Mouse (Mus musculus) NIH3T3 (cell line): Measurements from ENCODE around the gene Banf1.
A peak's percentile ranks its signal among the peaks of the same experiment; 100 is the strongest.
"Not testable (repeated sequence)": the region's sequence is repeated elsewhere in the genome, so short reads cannot be mapped to it uniquely, and the experiment has no call there.

Experiments
- DNase-seq: peaks from one replicate; pipeline ENCODE4 v3.0.0-alpha.2; 2012; ENCODE audit warnings: low read depth

Gene Banf1

DNA sequence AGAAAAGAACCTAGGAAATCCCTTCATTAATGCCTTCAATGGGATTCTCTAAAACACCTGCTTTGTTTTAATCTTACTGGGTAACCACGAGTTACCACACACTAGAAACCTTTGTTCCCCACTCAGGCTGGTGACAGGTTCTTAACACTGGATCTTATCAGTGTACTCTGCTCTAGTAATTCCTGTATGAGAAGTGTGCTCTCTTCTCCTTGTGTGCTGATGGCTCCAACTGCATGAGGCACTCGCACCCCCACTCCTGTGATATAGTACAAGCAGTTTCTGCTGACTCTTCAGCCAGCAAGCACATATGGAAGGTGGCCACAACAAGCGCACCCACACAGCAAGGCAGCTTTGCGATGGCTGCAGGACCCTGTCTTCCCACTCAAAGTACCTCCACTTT is 7.2 kb upstream of the Banf1 start:
- DNase-seq, result no peak

DNA sequence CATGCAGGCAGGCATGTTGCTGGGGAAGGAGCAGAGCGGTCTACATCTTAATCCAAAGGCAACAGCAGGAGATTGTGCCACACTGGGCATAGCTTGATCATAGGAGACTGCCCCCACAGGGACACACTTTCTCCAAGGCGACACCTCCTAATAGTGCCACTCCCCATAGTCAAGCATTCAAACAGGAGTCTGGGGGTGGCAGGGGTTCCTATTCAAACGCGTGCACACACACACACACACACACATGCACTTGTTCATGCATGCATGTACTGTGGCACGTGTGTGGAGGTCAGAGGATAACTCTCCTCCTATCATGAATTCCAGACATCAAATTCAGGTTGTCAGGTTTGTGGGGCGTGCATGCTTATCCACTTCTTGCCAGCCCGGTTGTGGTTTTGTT is 5.8 kb upstream of the Banf1 start:
- DNase-seq, result no peak

DNA sequence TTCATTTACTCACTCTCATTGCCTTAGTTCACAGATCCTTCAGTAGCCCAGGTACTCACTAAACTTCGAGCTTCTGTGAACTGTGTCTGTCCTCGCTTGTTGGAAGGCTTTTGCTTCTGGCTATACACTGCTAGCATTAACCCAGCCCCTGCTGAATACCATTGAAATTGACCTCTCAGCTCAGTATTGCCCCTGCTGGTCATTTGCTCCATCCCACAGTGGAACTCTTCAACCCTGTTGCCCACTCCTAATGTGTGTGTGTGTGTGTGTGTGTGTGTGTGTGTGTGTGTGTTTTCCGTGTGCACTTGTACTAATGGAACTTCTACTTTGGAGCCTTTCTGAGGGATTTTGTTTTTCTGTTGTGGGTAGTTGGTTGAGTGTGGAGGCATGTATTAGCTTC is 4.0 kb upstream of the Banf1 start:
- DNase-seq, result peak; percentile 50

DNA sequence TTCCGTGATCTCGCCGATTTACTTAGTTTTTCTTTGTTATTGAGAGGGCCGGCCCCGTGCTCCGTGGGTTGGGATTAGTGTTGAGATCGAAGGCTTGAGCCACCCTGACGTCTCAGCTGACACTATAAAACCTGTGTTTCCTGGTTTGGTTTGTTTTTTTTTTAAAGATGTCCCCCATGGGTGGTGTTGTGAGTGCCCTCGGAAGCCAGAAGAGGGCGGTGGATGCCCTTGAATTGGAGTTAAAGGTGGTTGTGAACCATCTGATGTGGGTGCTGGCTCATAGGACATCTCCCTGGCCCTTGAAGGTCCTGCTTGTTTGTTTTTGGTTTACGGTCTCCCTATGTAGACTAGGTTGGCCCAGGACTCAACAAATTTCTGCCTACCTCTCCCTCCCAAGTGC is 487 bp upstream of the Banf1 start:
- peak; percentile 66 for DNase-seq

DNA sequence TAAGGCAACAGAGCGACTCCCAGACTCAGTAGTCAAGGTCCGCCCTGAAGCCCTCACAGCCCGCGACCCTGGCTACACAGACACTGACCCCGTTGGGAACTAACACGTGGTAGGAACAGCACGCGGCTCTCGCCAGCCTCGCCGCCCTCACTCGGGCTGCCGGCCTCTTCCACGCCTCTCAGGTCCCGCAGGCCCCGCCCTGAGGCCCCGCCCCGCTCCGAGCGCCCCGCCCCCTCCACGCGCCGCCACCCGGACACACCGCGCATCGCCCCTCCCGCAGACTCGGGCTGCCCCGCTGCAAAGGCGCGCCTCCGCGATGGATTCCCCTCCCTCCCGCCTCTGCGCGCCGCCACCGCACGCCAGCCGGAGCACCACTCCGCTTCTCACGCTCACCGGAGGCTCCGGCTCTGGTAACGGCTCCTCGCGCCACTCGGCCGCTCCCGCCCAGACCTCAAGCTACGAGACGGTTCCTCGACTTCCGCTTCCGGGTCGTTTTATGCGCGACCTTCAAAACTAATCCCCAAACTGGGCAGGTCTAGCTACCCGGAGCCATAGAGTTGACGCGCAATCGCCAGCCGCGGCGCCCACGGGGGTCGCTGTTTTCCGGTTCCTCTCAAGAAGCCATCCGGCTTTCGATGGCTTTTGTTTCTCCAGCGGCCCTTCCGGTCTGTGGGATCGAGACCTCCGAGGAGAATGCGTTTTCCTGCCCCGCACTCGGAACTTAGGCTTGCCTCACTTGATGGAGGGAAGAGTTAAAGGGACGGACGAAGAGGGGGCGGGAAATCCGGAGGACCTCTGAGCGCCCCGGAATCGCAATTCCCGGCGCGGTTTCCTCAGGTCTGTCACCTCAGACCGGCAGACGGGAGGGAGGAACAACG is 554 bp downstream of the Banf1 start, which contains the start of gene Eif1ad:
Gene Eif1ad, plus strand, starts transcription at position 567 of the 878 bp plus-strand sequence.
- DNase-seq, result peak; percentile 98

DNA sequence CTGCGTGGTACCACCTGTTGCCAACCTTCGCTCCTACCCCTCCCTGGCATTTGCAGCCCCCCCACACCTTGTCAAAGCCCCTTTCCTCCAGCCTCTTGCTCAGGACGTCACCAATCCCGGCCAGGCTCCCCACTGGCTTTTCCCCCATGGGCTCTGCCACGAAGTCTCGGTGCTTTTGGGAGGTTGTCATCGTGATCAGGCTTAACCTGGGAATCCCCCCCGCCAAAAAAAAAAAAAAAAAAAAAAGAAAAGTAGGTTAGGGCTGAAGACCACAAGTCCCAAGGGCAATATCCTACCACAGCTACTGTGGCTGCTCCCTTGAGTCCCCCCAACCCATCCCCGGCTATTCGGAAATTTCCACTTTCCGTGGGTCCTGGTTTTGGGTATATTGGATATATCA is 1.2 kb downstream of the Banf1 start:
- no peak for DNase-seq

DNA sequence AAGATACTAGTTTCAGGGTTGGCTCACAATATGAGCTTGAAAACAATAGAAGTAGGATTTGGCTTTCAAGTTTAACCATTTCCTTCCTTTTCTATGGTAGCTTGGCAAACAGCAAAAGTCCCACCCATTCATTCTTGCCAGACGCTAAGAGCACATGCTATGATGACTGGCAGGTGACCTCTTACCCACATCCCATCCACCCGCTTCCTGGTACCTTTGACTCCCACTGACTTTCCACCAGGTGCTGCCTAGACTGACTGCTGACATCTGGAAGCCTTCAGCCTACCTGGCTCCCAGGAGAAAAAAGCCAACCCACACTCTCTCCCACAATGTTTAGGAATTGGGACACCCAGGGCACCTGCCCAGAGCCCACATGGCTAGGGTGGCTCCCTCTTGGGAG is 2.8 kb downstream of the Banf1 start:
- DNase-seq, result no peak

DNA sequence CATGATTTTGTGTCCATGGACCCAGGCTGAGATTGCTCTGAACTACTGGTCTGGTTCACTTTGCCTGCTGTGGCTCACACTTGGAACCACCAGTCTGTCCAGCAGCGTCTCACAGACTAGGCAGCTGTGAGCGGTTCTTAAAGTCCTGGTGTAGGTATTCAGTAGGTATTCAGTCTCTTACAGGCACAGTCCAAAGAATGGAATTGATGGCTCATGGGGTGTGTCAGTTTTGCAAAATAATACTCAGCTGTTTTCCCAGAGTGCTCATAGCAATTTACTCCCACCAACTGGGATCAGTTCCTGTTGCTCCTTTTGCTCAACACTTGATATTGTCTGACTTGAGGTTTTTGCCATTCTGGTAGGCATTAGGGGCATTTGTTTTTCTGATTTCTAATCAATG is 4.8 kb downstream of the Banf1 start:
- no peak for DNase-seq

DNA sequence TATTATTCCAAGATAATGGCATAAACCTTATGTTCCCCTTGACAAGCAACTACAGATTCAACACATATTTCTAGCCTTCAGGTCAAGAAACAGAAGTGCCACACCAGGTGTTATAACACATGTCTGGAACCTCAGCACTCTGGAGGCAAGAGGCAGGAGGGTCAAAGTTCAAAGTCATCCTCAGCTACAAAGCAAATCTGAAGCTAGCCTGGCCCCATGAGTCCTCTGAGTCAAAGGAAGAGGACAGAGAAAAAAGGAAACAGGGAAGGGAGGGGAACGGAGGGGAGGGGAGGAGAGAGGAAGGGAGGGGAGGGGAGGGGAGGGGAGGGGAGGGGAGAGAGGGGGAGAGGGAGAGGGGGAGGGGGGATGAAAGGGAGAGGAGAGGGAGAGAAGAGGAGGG is 10.9 kb downstream of the Banf1 start:
- no peak for DNase-seq

DNA sequence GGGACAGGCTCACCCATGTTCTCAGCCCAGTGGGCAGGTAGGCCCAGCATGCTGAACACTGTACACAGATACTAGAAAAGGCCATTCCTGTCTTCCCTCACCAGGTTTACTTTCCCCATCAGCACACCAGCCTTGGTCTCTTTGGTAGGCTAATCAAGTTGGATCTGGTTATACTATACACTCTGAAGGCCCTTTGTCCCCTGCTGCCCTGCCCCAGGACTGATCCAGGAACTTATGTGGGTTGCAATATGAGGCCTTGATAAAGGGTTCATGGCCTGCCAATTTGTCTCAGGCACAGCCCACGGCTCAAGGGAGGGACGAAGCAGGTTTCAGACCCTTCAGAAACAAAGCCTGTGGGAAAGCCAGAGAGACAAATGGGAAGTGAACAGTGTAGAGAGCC is 13.4 kb downstream of the Banf1 start:
- no peak for DNase-seq

DNA sequence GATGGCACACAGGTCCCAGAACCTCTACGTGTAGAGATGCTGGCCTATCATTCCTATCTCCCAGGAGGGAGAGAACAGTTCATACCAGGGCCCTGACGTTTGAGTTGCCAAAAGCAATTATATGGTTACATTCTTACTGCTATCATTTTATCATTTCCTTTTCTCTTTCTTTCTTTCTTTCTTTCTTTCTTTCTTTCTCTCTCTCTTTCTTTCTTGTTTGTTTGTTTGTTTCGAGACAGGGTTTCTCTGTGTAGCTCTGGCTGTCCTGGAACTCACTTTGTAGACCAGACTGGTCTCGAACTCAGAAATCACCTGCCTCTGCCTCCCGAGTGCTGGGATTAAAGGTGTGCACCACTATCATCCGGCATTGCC is 17.5 kb downstream of the Banf1 start, which contains the start of gene Cst6:
Gene Cst6, minus strand, starts transcription at position 73 of the 372 bp plus-strand sequence.
- DNase-seq, result not testable (repeated sequence)

DNA sequence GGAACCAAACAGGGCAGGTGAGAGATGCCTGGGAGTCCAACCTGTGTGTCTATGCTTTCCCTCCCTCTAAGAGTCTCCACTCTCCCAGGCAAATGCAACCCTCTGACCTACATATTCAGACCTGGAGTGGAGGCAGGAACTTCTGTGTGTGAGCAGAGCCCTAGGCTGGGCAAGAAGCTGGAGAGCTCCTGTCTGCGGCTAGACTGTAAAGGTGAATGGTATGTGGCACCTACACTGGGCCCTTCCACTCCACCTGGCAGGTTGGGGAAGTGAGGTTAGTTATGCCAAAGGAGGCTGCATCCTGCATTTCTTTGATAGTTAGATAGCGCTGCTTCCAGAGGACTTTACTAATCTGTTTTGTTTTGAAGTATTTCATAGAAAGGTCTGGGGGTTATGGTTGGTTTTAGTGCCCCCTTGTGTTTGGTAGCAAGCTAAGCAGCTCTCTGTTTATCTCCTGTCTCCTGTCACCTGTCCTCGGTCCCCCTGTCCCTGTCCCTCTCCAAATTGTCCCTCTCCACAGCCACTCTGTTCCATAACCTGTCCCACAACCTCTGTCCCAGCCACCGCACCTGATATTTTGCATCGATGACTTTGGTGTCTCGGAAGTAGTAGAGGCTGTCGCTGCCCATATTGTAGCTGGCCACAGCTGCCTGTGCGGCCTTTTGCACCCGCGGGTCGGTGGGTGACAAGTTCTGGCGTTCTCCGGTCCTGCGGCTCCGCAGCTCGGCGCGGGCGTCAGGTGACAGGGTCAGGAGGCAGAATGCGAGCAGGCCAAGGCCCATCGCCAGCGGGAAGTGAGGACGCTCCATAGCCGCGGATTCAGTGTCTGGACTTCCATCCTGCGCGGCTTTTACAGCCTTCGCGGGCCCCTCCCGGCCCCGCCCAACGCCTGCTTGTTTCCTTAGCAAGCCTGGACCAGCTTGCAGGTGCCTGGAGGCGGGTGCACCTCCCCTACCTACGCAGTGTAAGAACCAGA is 18.2 kb downstream of the Banf1 start:
- DNase-seq, result peak; percentile 68

DNA sequence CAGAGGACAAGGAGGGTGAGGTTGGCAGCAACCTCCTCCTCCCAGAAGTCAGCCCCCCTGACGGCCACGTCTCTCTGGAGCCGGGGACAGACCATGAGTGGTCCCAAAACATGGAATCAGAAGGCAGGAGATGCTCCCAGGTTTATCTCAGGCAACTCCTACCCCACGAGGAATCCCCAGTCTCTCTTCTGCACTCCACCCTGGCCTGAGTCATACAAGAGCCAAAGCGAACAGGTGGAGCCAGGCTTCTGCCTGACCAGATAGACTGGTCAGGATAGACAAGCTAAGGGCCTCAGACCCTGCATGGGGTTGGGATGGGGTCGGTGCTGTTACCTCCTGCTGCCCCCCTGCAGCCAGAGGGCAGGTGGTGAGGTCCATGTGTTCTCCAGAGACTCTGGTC is 18.9 kb downstream of the Banf1 start:
- DNase-seq, result no peak

DNA sequence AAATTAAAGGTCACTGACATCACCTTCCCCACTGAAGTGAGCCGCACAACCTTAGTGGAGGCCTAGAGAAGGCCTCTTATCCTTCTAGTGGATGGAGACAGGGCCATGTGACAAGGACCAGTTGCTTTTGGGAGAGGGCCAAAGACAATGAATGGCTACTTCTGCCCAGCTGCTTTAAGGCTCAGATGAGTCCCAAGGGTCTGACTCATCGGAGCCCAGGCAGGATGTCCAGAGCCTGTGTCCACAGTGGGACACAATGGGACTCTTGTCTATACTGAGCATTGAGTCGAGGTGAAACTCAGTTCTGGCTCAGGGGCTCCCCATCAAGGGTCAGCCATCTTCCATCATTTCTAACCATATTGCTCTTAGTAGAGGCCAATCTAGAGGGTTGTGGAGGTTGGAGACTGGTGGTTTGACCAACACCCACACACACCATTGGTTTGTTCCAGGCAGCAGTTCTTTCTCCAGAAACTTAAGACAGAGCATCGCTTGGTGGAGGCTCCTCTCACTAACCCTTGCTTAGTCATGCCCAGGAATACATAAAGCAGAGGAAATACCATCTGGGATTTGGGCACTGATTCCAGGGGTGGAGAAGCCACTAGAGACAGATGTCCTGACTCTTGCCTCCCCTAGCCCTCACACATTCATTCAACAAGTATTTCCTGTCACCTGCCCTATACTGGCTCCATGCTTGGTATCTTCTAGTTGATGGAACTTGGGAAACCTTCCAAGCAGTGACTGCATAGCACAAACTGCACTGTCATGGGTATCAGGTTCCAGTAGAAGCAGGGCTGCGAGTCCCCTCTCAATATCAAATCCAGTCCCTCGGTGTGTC is 21.5 kb downstream of the Banf1 start:
- peak; percentile 90 for DNase-seq

DNA sequence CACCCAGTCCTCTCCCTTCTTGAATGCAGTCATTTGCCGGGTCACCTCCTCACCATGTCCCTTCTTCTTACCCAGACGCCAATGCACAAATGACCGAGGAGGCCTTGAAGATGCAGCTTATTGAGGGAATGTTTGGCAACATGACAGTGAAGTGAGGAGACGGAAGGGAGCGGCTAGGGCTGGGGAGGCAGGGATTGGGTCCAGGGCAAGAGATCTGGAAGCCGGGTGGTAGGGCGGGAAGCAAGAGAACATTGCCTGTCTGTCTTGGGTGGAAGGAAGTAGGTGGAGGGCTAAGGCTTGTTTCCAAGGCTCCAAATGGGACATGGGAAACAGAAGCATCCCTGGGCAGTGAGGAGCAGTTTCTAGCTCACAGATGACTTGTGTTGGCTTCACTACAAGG is 25.6 kb downstream of the Banf1 start:
- DNase-seq, result no peak

DNA sequence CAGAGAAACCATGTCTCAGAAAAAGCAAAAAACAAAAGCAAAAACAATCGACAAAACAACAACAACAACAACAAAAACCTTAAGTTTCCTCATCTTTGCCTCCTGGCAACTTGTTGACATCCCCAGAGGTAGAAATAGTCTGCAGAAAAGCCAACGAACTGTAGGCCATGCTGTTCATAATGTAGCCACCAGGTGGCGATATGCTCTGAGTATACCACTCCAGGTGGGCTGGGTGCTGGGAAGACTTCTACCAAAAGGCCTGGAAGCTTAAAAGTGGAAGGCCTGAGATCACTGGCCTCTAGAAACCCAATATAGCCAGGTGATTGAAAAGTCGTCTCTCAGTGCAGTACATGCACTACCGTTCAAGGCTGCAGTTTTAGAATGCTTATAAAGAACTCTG is 29.0 kb downstream of the Banf1 start:
- peak; percentile 95 for DNase-seq

DNA sequence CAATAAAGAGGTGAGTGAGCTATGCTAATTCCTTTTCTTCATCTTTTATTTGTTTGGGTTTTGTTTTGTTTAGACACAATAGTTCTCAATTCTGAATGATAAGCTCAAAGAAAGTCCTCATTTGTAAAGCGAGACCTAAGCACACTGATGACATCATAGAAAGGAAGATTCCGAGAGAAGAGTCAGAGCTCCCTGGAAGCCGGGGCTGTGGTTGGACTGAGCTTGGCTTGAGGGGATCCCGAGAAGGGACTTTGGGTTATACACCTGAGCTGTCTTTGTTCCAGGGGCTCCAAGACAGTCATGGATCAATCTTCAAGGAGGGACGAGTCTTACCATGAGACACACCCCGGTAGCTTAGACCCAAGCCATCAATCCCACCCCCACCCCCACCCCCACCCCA is 31.5 kb downstream of the Banf1 start, which contains the start of gene Catsper1:
Gene Catsper1, plus strand, starts transcription at position 301 of the 400 bp plus-strand sequence.
- DNase-seq, result no peak

DNA sequence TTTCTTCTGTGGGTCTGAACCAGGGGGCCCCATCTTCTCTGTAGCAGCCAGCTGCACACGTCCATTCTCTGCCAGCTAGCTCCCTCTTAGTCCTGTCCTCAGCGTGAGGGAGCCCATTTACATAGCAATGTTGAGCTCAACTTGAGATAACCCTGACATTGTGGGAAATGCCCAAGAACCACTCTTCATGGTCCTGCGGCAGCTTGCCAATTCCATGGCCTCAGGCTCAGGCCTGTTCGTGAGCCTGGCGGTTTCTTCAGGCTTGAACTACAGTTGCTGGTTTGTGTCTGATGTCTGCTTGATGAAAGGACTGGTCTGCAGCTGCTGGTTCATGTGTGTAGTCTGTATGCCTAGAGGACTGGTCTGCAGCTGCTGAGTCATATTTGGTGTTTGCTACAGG is 32.2 kb downstream of the Banf1 start:
- DNase-seq, result peak; percentile 91

DNA sequence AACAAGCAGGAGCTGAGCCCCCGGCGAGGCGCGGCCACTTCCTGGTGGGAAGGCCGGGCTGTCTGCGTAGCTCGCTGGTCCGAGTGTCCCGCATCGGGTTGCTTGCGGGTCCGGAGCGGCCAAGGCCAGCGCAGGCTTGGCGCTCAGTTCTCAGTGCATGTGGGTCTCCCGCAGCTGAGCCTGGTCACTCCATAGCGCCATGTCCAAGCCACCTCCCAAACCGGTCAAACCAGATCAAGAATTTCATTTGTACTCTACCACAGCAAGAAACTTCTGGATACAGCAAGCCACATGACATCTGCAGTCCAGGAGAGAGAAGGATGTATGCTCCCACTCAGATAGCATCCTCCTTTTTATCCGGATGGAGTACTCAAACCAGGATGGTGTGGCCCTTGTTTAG is 39.0 kb downstream of the Banf1 start:
- no peak for DNase-seq

DNA sequence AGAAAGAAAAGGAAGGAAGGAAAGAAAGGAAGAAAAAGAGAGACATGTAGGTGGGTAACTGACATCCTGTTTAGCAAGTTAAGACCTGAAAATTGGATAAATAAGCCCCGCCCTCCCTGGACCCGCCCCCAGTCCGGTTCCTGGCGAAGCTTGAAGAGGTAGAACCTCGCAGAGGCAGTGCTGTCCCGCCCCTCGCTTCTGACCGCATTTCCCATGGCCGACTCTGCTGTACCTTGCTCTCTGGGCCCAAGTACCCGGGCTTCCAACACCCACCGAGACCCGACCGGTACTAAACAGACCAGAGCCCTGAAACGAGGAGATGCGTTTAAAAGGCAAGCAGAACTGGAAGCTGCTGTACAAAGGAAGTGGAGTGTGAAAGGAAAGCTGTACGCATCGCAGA is 43.2 kb downstream of the Banf1 start:
- no peak for DNase-seq
